Mouse (Mus musculus) embryonic facial prominence, embryonic 11.5 days (tissue): ENCODE data around the gene Mgmt. TPM values are rescaled to one million over a fixed set of nuclear protein-coding genes. Genes with fewer than 3 reads are reported as not detected.

Experiments
- ATAC-seq: fragments of 200-750 bp; cut with Nextera tagmentation; replicated peaks from 2 replicates; pipeline ENCODE4 v1.8.0; 2017; ENCODE audit warnings: low read depth; ENCODE audit not compliant: insufficient number of reproducible peaks, low FRiP score, low TSS enrichment
- DNase-seq: peaks from one replicate; pipeline ENCODE4 v3.0.0-alpha.2; 2015; ENCODE audit warnings: low spot score
- H3K27ac ChIP-seq: fragments of 300-500 bp; sonication (generic); replicated peaks from 2 replicates; pipeline ENCODE4 v1.5.1; 2014; ENCODE audit warnings: mild to moderate bottlenecking, low read depth, low read length, control low read depth
- H3K27me3 ChIP-seq: fragments of 300-500 bp; sonication (generic); 2 replicates; pipeline ENCODE4 v1.6.1; 2014; ENCODE audit warnings: mild to moderate bottlenecking, low read length, moderate library complexity, mixed read lengths; ENCODE audit not compliant: control insufficient read depth, insufficient read depth
- H3K36me3 ChIP-seq: fragments of 300-500 bp; sonication (generic); replicated peaks from 2 replicates; pipeline ENCODE4 v1.6.1; 2014; ENCODE audit warnings: low read depth, mild to moderate bottlenecking, low read length, moderate library complexity, mixed read lengths; ENCODE audit not compliant: control insufficient read depth, insufficient read depth
- H3K4me1 ChIP-seq: fragments of 300-500 bp; sonication (generic); 2 replicates; pipeline ENCODE4 v1.6.1; 2014; ENCODE audit warnings: low read length, mixed read lengths; ENCODE audit not compliant: control insufficient read depth, insufficient read depth
- H3K4me2 ChIP-seq: fragments of 300-500 bp; sonication (generic); 2 replicates; pipeline ENCODE4 v1.6.1; 2014; ENCODE audit warnings: low read depth, mild to moderate bottlenecking, control low read depth, low read length, moderate library complexity
- H3K4me3 ChIP-seq: fragments of 300-500 bp; sonication (generic); 2 replicates; pipeline ENCODE4 v1.5.1; 2014; ENCODE audit warnings: low read depth, low read length, control low read depth
- H3K9ac ChIP-seq: fragments of 300-500 bp; sonication (generic); replicated peaks from 2 replicates; pipeline ENCODE4 v1.6.1; 2014; ENCODE audit warnings: mild to moderate bottlenecking, control low read depth, low read length
- H3K9me3 ChIP-seq: fragments of 300-500 bp; sonication (generic); replicated peaks from 2 replicates; pipeline ENCODE4 v1.6.1; 2016; ENCODE audit warnings: mild to moderate bottlenecking, low read length, inconsistent platforms, mixed read lengths; ENCODE audit not compliant: control insufficient read depth
- WGBS: fragments of 180-500 bp; shearing (Covaris S2); extraction: QIAGEN DNeasy Blood & Tissue Kit; methylation state at CpG from one replicate; pipeline ENCODE4 v1.1.7; 2014; 5-methylcytosine and 5-hydroxymethylcytosine counted together
- polyA plus RNA-seq: library from polyadenylated mRNA; unstranded; fragments of >200 nt; fragmentation: Nextera tagmentation; extraction: Ambion mirVana; gene quantifications from 2 replicates; pipeline ENCODE4 v1.2.1, GENCODE M21; 2014

The Mgmt gene
- polyA plus RNA-seq, 1 experiment from 2014 or later, result 5.0 TPM

- no peak overlapping the region for H3K4me3 ChIP-seq
- no peaks in the 10 kb centered on the region for H3K27me3 ChIP-seq
- whole genome bisulfite sequencing, result 58% methylated on average over 8 of the region's 8 CpGs
- no peaks in the 10 kb centered on the region for H3K36me3 ChIP-seq
- H3K9ac ChIP-seq, result no peak overlapping the region
- no peak overlapping the region for H3K4me2 ChIP-seq
- ATAC-seq (no peak), DNase-seq (no peak)
- no peaks in the 10 kb centered on the region for H3K9me3 ChIP-seq
- H3K27ac ChIP-seq, result no peak overlapping the region
- no peaks in the 10 kb centered on the region; the same call in 1 of the 2 replicates for H3K4me1 ChIP-seq
These were observed 146.2 kb downstream of the Mgmt start for GRCm38 (mm10) chr7:137040646-137041045.

GRCm38 (mm10) chr7:137046891-137047290, 152.5 kb downstream of the Mgmt start:
- WGBS, result 89% methylated on average over 4 of the region's 4 CpGs
- DNase-seq, result no peak
- Histone ChIP-seq H3K9ac (no peak overlapping the region), H3K9me3 (no peaks in the 10 kb centered on the region), H3K4me2 (no peak overlapping the region), H3K4me1 (no peaks in the 10 kb centered on the region), H3K27ac (no peak overlapping the region), H3K36me3 (no peaks in the 10 kb centered on the region), H3K4me3 (no peak overlapping the region), H3K27me3 (no peaks in the 10 kb centered on the region)
- ATAC-seq, result no peak

DNA sequence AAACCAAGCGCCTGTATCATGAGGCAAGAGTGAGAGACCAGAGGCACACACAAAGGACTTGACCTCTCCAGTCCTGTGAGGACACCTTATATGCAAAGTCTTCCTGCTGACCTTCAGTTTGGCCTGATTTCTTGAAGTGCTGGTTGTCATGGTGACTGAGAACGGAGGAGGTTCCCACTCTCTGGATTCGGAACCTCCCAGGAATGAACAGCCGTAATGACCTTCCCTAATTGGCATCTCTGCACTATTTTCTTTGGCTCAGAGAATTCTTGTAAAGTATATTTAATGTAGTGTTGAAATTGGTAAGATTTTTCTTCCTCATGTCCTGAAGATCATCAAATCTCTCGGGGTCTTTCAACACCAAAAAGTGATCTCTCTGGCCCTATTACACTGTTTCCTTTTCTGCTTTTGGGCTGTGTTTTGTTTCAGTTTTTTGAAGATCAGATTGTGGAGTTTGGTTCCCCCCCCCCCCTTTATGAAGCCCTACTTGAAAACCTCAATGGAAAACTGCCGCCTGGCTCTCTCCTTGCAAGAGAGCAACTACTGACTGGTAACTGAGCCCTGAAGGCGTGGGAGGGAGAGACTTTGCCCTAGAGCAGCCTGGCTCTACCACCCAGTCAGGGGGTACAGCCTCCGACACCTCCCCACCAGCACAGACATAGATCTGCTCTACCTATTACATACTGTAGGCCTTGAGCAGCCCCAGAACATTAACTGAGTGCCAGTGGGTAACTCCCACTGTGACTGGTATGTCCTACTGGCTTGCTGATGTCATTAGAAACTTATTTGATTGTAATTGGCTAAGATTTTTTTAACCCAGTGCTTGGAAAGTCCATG, 153.9 kb downstream of the Mgmt start:
- DNase-seq (peak; percentile 10), ATAC-seq (no peak)
- Histone ChIP-seq H3K9me3 (no peaks in the 10 kb centered on the region), H3K4me2 (no peak overlapping the region), H3K27ac (no peak overlapping the region), H3K9ac (no peak overlapping the region), H3K36me3 (no peaks in the 10 kb centered on the region), H3K4me3 (no peak overlapping the region), H3K27me3 (no peaks in the 10 kb centered on the region), H3K4me1 (no peaks in the 10 kb centered on the region)
- WGBS, result 47% methylated on average over 8 of the region's 8 CpGs

- H3K9me3 ChIP-seq, result no peaks in the 10 kb centered on the region
- DNase-seq (no peak), ATAC-seq (no peak)
- no peaks in the 10 kb centered on the region for H3K36me3 ChIP-seq
- H3K4me3 ChIP-seq, result no peak overlapping the region
- WGBS, result 75% methylated on average over 5 of the region's 5 CpGs
- no peak overlapping the region for H3K4me2 ChIP-seq
- H3K27ac ChIP-seq, result no peak overlapping the region
- no peaks in the 10 kb centered on the region for H3K27me3 ChIP-seq
- H3K4me1 ChIP-seq, result no peaks in the 10 kb centered on the region
- H3K9ac ChIP-seq, result no peak overlapping the region
These were observed 159.9 kb downstream of the Mgmt start for GRCm38 (mm10) chr7:137054343-137054742.

DNA sequence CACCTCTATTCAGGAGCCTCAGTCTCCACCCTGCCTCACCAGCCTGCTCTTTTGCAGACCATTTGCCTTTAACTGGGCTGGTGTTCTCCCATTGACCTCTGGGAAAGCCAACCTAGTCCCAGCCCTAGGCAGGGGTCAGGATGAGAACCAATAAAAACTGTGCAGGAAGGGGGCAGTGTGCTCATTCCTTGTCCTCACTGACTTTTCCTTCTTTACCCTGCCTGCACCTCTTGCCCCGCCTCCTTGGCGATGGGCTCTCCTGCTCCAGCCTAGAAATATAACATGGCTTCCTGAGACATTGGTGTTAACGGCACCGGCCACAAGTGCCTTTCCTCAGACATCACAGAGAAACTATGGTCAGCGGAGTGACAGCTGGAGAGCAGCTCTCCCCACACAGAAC, 161.7 kb downstream of the Mgmt start:
- H3K9me3 ChIP-seq, result no peaks in the 10 kb centered on the region
- no peak overlapping the region for H3K9ac ChIP-seq
- H3K4me2 ChIP-seq, result no peak overlapping the region
- no peaks in the 10 kb centered on the region for H3K36me3 ChIP-seq
- WGBS, result 59% methylated on average over 5 of the region's 5 CpGs
- DNase-seq (no peak), ATAC-seq (no peak)
- H3K4me1 ChIP-seq, result no peaks in the 10 kb centered on the region
- H3K27me3 ChIP-seq, result no peaks in the 10 kb centered on the region
- no peak overlapping the region for H3K4me3 ChIP-seq
- H3K27ac ChIP-seq, result no peak overlapping the region

DNA sequence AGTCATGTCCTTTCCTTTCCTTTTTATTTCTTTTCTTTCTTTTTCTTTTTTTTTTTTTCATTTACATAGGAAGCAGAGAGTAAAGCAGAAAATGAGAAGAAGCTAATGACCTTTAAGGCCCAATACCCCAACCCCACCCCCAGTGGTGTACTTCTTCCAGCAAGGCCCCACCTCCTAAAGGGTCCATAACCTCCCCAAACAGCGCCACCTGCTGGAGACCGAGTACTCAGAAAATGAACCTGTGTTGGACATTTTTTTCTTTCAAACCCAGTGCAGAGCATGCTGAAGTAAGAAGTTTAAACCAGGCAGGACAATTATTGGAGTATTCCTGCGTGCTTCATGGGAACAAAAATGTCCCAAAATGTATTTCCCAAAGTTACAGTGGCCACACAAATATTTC, 166.1 kb downstream of the Mgmt start:
- Histone ChIP-seq H3K9me3 (no peaks in the 10 kb centered on the region), H3K4me1 (no peaks in the 10 kb centered on the region), H3K27me3 (no peaks in the 10 kb centered on the region), H3K4me3 (no peak overlapping the region), H3K9ac (no peak overlapping the region), H3K4me2 (no peak overlapping the region), H3K27ac (no peak overlapping the region), H3K36me3 (no peaks in the 10 kb centered on the region)
- no peak for ATAC-seq
- WGBS, result 29% methylated on average over 3 of the region's 3 CpGs
- DNase-seq, result peak; percentile 42

GRCm38 (mm10) chr7:137061109-137061508, 166.7 kb downstream of the Mgmt start:
- DNase-seq, result no peak
- Histone ChIP-seq H3K27me3 (no peaks in the 10 kb centered on the region), H3K36me3 (no peaks in the 10 kb centered on the region), H3K4me3 (no peak overlapping the region), H3K27ac (no peak overlapping the region), H3K9ac (no peak overlapping the region), H3K4me1 (no peaks in the 10 kb centered on the region), H3K4me2 (no peak overlapping the region), H3K9me3 (no peaks in the 10 kb centered on the region)
- ATAC-seq, result no peak
- 96% methylated on average over 6 of the region's 6 CpGs for WGBS

DNA sequence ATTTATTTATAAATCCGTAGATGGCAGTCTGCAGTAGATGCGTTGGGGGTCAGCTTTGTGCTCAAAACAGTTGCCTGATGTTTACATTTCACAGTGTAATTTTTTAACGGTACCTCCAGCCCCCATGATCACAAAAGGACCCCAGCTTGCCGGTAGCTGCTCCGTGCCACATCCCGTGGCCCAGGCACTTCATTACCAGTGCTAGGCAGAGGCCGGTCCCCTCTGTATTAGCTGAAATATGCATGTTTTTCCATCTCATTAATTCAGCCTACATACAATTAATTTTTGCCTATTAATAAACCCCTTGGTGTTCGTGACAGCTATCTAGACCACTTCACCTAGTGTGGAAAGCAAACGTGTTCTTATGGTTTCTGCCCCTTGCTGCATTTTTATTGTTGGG, 169.8 kb downstream of the Mgmt start:
- ATAC-seq (no peak), DNase-seq (no peak)
- Histone ChIP-seq H3K9me3 (no peaks in the 10 kb centered on the region), H3K27ac (no peak overlapping the region), H3K4me1 (no peaks in the 10 kb centered on the region), H3K36me3 (no peaks in the 10 kb centered on the region), H3K4me2 (no peak overlapping the region), H3K9ac (no peak overlapping the region), H3K27me3 (no peaks in the 10 kb centered on the region), H3K4me3 (no peak overlapping the region)
- 77% methylated on average over 9 of the region's 9 CpGs for WGBS
